Mouse (Mus musculus) E14TG2a.4 (cell line): Measurements from ENCODE around the gene Grip1.

Experiments
- CTCF ChIP-seq: conservative IDR thresholded peaks from 2 replicates; pipeline ENCODE4 v1.5.1; 2014; ENCODE audit warnings: low read length
- NANOG ChIP-seq: IDR thresholded peaks from 2 replicates; pipeline ENCODE4 v1.6.1; 2014; ENCODE audit warnings: borderline replicate concordance, low read length, mixed read lengths

DNA sequence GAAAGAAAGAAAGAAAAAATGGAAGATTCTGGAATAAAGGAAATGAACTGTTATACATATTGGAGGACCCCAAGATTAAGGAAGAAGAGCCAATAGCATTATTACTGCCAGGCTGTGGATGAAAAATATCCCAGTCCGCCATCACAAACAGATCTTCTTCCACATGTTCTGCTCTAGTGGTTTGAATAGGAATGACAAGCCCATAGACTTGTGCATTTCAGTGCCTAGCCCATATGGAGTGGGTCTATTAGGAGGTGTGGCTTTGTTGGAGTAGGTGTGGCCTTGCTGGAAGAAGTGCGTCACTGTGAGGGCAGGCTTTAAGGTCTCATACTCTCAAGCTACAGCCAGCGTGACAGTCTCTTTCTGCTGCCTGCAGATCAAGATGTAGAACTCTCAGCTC, 670.1 kb downstream of the Grip1 start:
- peak; percentile 74 for TF ChIP-seq CTCF
- no peak for TF ChIP-seq NANOG
